Mouse (Mus musculus) liver, embryonic 18 days (tissue): ENCODE results near the gene Ptprh. TPM values are rescaled to one million over a fixed set of nuclear protein-coding genes. Genes with fewer than 3 reads are reported as not detected.

Experiments
- polyA plus RNA-seq: library from polyadenylated mRNA; depleted of rRNA; stranded (reverse); fragments of >200 nt; gene quantifications from 2 replicates; pipeline ENCODE4 v1.2.3, GENCODE M21; 2012; rRNA removed

Gene Ptprh
- 0.01 and 0.04 TPM in 2 replicates for polyA plus RNA-seq

GRCm38 (mm10) chr7:4603873-4604272 lies at the start of gene Ptprh:
Ptprh (minus strand) TSS chr7:4604041.

GRCm38 (mm10) chr7:4631031-4631430 lies 27.2 kb upstream of the Ptprh start, which contains the start of gene Tmem86b:
Tmem86b (minus strand) TSS chr7:4631422.

GRCm38 (mm10) chr7:4547221-4547641 lies 56.6 kb downstream of the Ptprh start, which contains the start of gene Syt5:
Syt5 (minus strand) TSS chr7:4547541.

GRCm38 (mm10) chr7:4532005-4532729 lies 71.7 kb downstream of the Ptprh start, which contains the start of gene Dnaaf3:
Dnaaf3 (minus strand) TSS chr7:4532453.

GRCm38 (mm10) chr7:4524212-4524922 lies 79.5 kb downstream of the Ptprh start, which contains the start of gene Tnni3:
Tnni3 (minus strand) TSS chr7:4524229.

GRCm38 (mm10) chr7:4516332-4517050 lies 87.3 kb downstream of the Ptprh start, which contains the start of gene Tnnt1:
Tnnt1 (minus strand) TSS chr7:4516382.

GRCm38 (mm10) chr7:4501558-4502397 lies 102.1 kb downstream of the Ptprh start, which contains the start of gene Ppp1r12c:
Ppp1r12c (minus strand) TSS chr7:4501680.

Other genes starting within 250 kb of the Ptprh start
- gene Gp6, start 206.3 kb downstream of the Ptprh start, polyA plus RNA-seq: 1.2 and 1.3 TPM in 2 replicates
- 3.5 and 4.7 TPM in 2 replicates for gene Rdh13, start 158.4 kb downstream of the Ptprh start, polyA plus RNA-seq
- 1.5 and 2.5 TPM in 2 replicates for gene Eps8l1, start 143.4 kb downstream of the Ptprh start, polyA plus RNA-seq
- 17.0 and 21.0 TPM in 2 replicates for gene Ppp1r12c, start 102.4 kb downstream of the Ptprh start, polyA plus RNA-seq
- 3.9 and 5.7 TPM in 2 replicates for gene Tnnt1, start 87.7 kb downstream of the Ptprh start, polyA plus RNA-seq
- 0.34 and 0.41 TPM in 2 replicates for gene Tnni3, start 79.8 kb downstream of the Ptprh start, polyA plus RNA-seq
- gene Dnaaf3, start 71.6 kb downstream of the Ptprh start, polyA plus RNA-seq: 0.40 and 0.44 TPM in 2 replicates
- 0.25 and 0.27 TPM in 2 replicates for gene Syt5, start 56.5 kb downstream of the Ptprh start, polyA plus RNA-seq
- 36.5 and 38.2 TPM in 2 replicates for gene Tmem86b, start 27.4 kb upstream of the Ptprh start, polyA plus RNA-seq
- 28.8 and 34.0 TPM in 2 replicates for gene Ppp6r1, start 55.0 kb upstream of the Ptprh start, polyA plus RNA-seq
- gene Hspbp1, start 81.0 kb upstream of the Ptprh start, polyA plus RNA-seq: 20.4 and 21.6 TPM in 2 replicates
- gene Brsk1, start 86.6 kb upstream of the Ptprh start, polyA plus RNA-seq: 0.31 and 0.32 TPM in 2 replicates
- 0.74 and 0.80 TPM in 2 replicates for gene Tmem150b, start 121.2 kb upstream of the Ptprh start, polyA plus RNA-seq
- gene Kmt5c, start 136.1 kb upstream of the Ptprh start, polyA plus RNA-seq: 53.8 and 67.2 TPM in 2 replicates
- gene Cox6b2, start 149.1 kb upstream of the Ptprh start, polyA plus RNA-seq: 80.4 and 84.3 TPM in 2 replicates
- 0.01 TPM in 1 of 2 replicates, not detected in the other for gene Fam71e2, start 167.3 kb upstream of the Ptprh start, polyA plus RNA-seq
- 0.02 and 0.13 TPM in 2 replicates for gene Il11, start 178.8 kb upstream of the Ptprh start, polyA plus RNA-seq
- not detected in 2 replicates for gene Tmem190, start 178.9 kb upstream of the Ptprh start, polyA plus RNA-seq
- gene Tmem238, start 185.6 kb upstream of the Ptprh start, polyA plus RNA-seq: 11.3 and 11.9 TPM in 2 replicates
- gene Rpl28, start 188.8 kb upstream of the Ptprh start, polyA plus RNA-seq: 244 and 284 TPM in 2 replicates
- 252 and 281 TPM in 2 replicates for gene Ube2s, start 208.5 kb upstream of the Ptprh start, polyA plus RNA-seq
- gene Shisa7, start 240.7 kb upstream of the Ptprh start, polyA plus RNA-seq: 0.08 and 0.18 TPM in 2 replicates